In genomic region chr10:18236328-18236927, GRCm38 (mm10) we compare ENCODE assay signal across 18 mouse cellular contexts. TPM values are rescaled to one million over a fixed set of nuclear protein-coding genes. Genes with fewer than 3 reads are reported as not detected.
DNase-seq lines count a peak whose midpoint lies in the region; ATAC-seq and TF ChIP-seq lines count a peak whose summit lies in the region.
"Had no signal": no experiment of that assay in that cellular context is flagged by ENCODE, and none has a peak within 500 bp of the region (broad histone marks: within the 10 kb centered on the region; RNA-seq: fewer than 3 reads in every experiment).

No protein-coding gene starts in this region.

- no peak overlapping the region for H3K9ac ChIP-seq in heart, postnatal 0 days (replicated peaks; ENCODE audit: low read depth, low read length)
- H3K9ac ChIP-seq: limb, embryonic 13.5 days; liver, postnatal 0 days had no signal

- ATAC-seq in heart, postnatal 0 days (ENCODE audit: insufficient read depth, low read depth), result no peak
- ATAC-seq: forebrain, embryonic 14.5 days; liver, postnatal 0 days had no signal

- no peak overlapping the region for H3K4me2 ChIP-seq in heart, postnatal 0 days (ENCODE audit: low read depth, low read length)

- H3K27ac ChIP-seq in heart, postnatal 0 days (ENCODE audit: low read depth), result no peak overlapping the region
- no peak overlapping the region for H3K27ac ChIP-seq in left cerebral cortex, adult 2 months
- H3K27ac ChIP-seq: limb, embryonic 13.5 days; midbrain, embryonic 12.5 days had no signal

- intact Hi-C loops in heart, postnatal 14 days (cut with DNase I), result loop anchor here (2.0 to 10.0 kb wide), 3 partner anchors 81 to 368 kb away; partner anchors contain the start of gene Nhsl1
- intact Hi-C loops in left cerebral cortex, adult 2 months (cut with DNase I), result no loop called here

- WGBS in heart, postnatal 0 days, result 66% methylated on average over 5 of the region's 5 CpGs

- H3K36me3 ChIP-seq in heart, postnatal 0 days (replicated peaks; ENCODE audit: control insufficient read depth, insufficient read depth, low read length), result no peaks in the 10 kb centered on the region
- H3K36me3 ChIP-seq: limb, embryonic 13.5 days; midbrain, embryonic 12.5 days had no signal

- peaks cover 6% of the 10 kb centered on the region; the same call in 1 of the 2 replicates for H3K4me1 ChIP-seq in heart, postnatal 0 days (ENCODE audit: control insufficient read depth, insufficient read depth)

- no peak for DNase-seq in heart, postnatal 0 days (ENCODE audit: low spot score)
- no peak for DNase-seq in heart, postnatal 14 days
- DNase-seq in left cerebral cortex, adult 2 months (ENCODE audit: extremely low spot score in 1 of 2, low spot score in 2 of 2), result no peak
- no peak for DNase-seq in left cerebral cortex, adult 9 months (ENCODE audit: low spot score in 2 of 2)
- DNase-seq in A20 (ENCODE audit: low read depth, low spot score), result peak; percentile 6
- no peak for DNase-seq in brain, embryonic 14.5 days (ENCODE audit: low read depth)
- no peak for DNase-seq in adrenal gland, adult 8-10 months
- no peak for DNase-seq in urinary bladder, postnatal 25 days (ENCODE audit: low spot score)
- DNase-seq: cerebellum, adult 2 months; right cerebral cortex, postnatal 25 days; thymus, adult 2 months had no signal

- no peak overlapping the region for H3K4me3 ChIP-seq in heart, postnatal 0 days (ENCODE audit: low read depth, low read length)
- H3K4me3 ChIP-seq in left cerebral cortex, adult 2 months, result no peak overlapping the region

- H3K27me3 ChIP-seq in heart, postnatal 0 days (ENCODE audit: control insufficient read depth, insufficient read depth, low read length), result no peaks in the 10 kb centered on the region
- H3K27me3 ChIP-seq: limb, embryonic 13.5 days; midbrain, embryonic 12.5 days had no signal

- TF ChIP-seq POLR2A in brain, embryonic 14.5 days (IDR thresholded peaks at IDR 0.05; ENCODE audit: borderline replicate concordance, extremely low read depth, insufficient read depth, insufficient read length, poor library complexity, severe bottlenecking), result no peak

- no peak for TF ChIP-seq EP300 in heart, postnatal 0 days (IDR thresholded peaks at IDR 0.05; ENCODE audit: low read depth)

- peak; percentile 28; the same call in 1 of the 2 replicates for TF ChIP-seq CTCF in heart, postnatal 0 days (IDR thresholded peaks at IDR 0.05; ENCODE audit: low read depth)
- peak; percentile 34 for TF ChIP-seq CTCF in left cerebral cortex, adult 2 months (IDR thresholded peaks at IDR 0.05)
- TF ChIP-seq CTCF in brain, embryonic 14.5 days (IDR thresholded peaks at IDR 0.05; ENCODE audit: borderline replicate concordance, extremely low read depth, insufficient read depth, insufficient read length), result peak; percentile 15; the same call in 1 of the 2 replicates

- H3K9me3 ChIP-seq in heart, postnatal 0 days (replicated peaks; ENCODE audit: control insufficient read depth, low read length), result no peaks in the 10 kb centered on the region
- H3K9me3 ChIP-seq: limb, embryonic 13.5 days; midbrain, embryonic 12.5 days had no signal

RNA-seq across cellular contexts. Expression of gene Ccdc28a, which starts 1.6 kb away (rescaled TPM):
- 0.65 and 8.3 TPM in 2 replicates for total RNA-seq in heart, postnatal 0 days (2014; rRNA removed; ENCODE audit: low replicate concordance)
- 7.2 and 12.5 TPM in 2 replicates for polyA plus RNA-seq in heart, postnatal 0 days (2015; fragmentation: Nextera tagmentation; extraction: Ambion mirVana)
- total RNA-seq in heart, postnatal 14 days (2021), result 10 to 100 TPM; 10.1 to 10.3 TPM
- 10 to 100 TPM; 34.0 to 34.9 TPM for total RNA-seq in left cerebral cortex, adult 2 months (2021)
- polyA plus RNA-seq in brain, embryonic 14.5 days (2012; rRNA removed), result 10.4 and 22.0 TPM in 2 replicates
- total RNA-seq in adrenal gland, adult 8-10 months (2022), result 10 to 100 TPM; 13.4 to 18.7 (median 15.6) TPM

RNA-seq across cellular contexts. Expression of gene Ect2l, which starts 25.7 kb away (rescaled TPM):
- total RNA-seq in heart, postnatal 0 days (2014; rRNA removed; ENCODE audit: low replicate concordance), result not detected in 2 replicates
- 0.47 and 0.60 TPM in 2 replicates for polyA plus RNA-seq in heart, postnatal 0 days (2015; fragmentation: Nextera tagmentation; extraction: Ambion mirVana)
- under 1 TPM in 1 of 2 experiments, not detected in 1; 0.19 TPM for total RNA-seq in heart, postnatal 14 days (2021)
- under 1 TPM; 0.11 to 0.63 TPM for total RNA-seq in left cerebral cortex, adult 2 months (2021)
- polyA plus RNA-seq in brain, embryonic 14.5 days (2012; rRNA removed), result 0.05 TPM in 2 replicates
- total RNA-seq in adrenal gland, adult 8-10 months (2022), result under 1 TPM in 1 of 4 experiments, not detected in 3; 0.24 TPM
- total RNA-seq: adrenal gland, adult 2 months; heart, adult 8-10 months; heart, postnatal 25 days had no signal
- polyA plus RNA-seq: adrenal gland, adult 2 months; liver, postnatal 0 days had no signal
